Mouse (Mus musculus) forebrain, embryonic 15.5 days (tissue): ENCODE results near the gene Plk3. TPM values are rescaled to one million over a fixed set of nuclear protein-coding genes. Genes with fewer than 3 reads are reported as not detected.

Experiments
- ATAC-seq: fragments of 200-750 bp; cut with Nextera tagmentation; replicated peaks from 2 replicates; pipeline ENCODE4 v1.8.0; 2017; ENCODE audit warnings: mild to moderate bottlenecking, moderate TSS enrichment, moderate library complexity
- H3K27ac ChIP-seq: fragments of 300-500 bp; sonication (generic); replicated peaks from 2 replicates; pipeline ENCODE4 v1.5.1; 2015; ENCODE audit warnings: mild to moderate bottlenecking, inconsistent platforms
- H3K27me3 ChIP-seq: fragments of 300-500 bp; sonication (generic); 2 replicates; pipeline ENCODE4 v1.6.1; 2015; ENCODE audit warnings: inconsistent platforms
- H3K36me3 ChIP-seq: fragments of 300-500 bp; sonication (generic); 2 replicates; pipeline ENCODE4 v1.6.1; 2015; ENCODE audit warnings: mild to moderate bottlenecking, inconsistent platforms
- H3K4me1 ChIP-seq: fragments of 300-500 bp; sonication (generic); 2 replicates; pipeline ENCODE4 v1.6.1; 2015; ENCODE audit warnings: inconsistent platforms
- H3K4me2 ChIP-seq: fragments of 300-500 bp; sonication (generic); replicated peaks from 2 replicates; pipeline ENCODE4 v1.6.1; 2015; ENCODE audit warnings: mild to moderate bottlenecking, inconsistent platforms
- H3K4me3 ChIP-seq: fragments of 300-500 bp; sonication (generic); 2 replicates; pipeline ENCODE4 v1.5.1; 2015; ENCODE audit warnings: mild to moderate bottlenecking, inconsistent platforms
- H3K9ac ChIP-seq: fragments of 300-500 bp; sonication (generic); replicated peaks from 2 replicates; pipeline ENCODE4 v1.6.1; 2015; ENCODE audit warnings: mild to moderate bottlenecking, inconsistent platforms
- H3K9me3 ChIP-seq: fragments of 300-500 bp; sonication (generic); 2 replicates; pipeline ENCODE4 v1.6.1; 2016; ENCODE audit warnings: inconsistent platforms
- WGBS: fragments of 180-500 bp; shearing (Covaris S2); methylation state at CpG from one replicate; pipeline ENCODE4 v1.1.7; 2015; ENCODE audit warnings: mixed read lengths; 5-methylcytosine and 5-hydroxymethylcytosine counted together
- polyA plus RNA-seq: library from polyadenylated mRNA; unstranded; fragments of >200 nt; fragmentation: Nextera tagmentation; extraction: Ambion mirVana; gene quantifications from 2 replicates; pipeline ENCODE4 v1.2.1, GENCODE M21; 2015

The Plk3 gene
- polyA plus RNA-seq, 1 experiment from 2014 or later: 8.8 TPM

- H3K4me1 ChIP-seq: peaks cover 6% of the 10 kb centered on the region; the same call in 1 of the 2 replicates
- no peak overlapping the region for H3K4me2 ChIP-seq
- 92% methylated on average over 13 of the region's 13 CpGs for WGBS
- H3K27ac ChIP-seq: no peak overlapping the region
- H3K9ac ChIP-seq: no peak overlapping the region
- no peak for ATAC-seq
- no peaks in the 10 kb centered on the region; the same call in 1 of the 2 replicates for H3K36me3 ChIP-seq
- no peaks in the 10 kb centered on the region for H3K27me3 ChIP-seq
- no peak overlapping the region for H3K4me3 ChIP-seq
- no peaks in the 10 kb centered on the region for H3K9me3 ChIP-seq
Measured at GRCm38 (mm10) chr4:117110249-117110648, 23.5 kb downstream of the Plk3 start.

DNA sequence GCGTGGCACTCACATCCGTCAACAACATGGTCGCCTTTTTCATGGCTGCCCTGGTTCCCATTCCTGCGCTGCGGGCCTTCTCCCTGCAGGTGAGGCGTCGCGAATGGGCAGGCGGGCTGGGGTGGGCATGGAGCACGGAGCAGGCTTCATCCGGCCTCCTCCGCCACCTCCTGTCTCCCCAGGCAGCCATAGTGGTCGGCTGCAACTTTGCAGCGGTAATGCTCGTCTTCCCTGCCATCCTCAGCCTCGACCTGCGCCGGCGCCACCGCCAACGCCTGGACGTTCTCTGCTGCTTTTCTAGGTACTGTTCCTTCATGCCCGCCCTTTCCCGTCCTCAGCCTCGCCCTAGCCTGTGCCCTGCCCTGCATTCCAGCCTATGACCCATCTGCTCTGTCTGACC lies 24.4 kb downstream of the Plk3 start:
- H3K4me3 ChIP-seq: no peak overlapping the region
- no peak overlapping the region for H3K27ac ChIP-seq
- H3K4me2 ChIP-seq: no peak overlapping the region
- H3K27me3 ChIP-seq: no peaks in the 10 kb centered on the region
- H3K9ac ChIP-seq: no peak overlapping the region
- WGBS: 92% methylated on average over 25 of the region's 25 CpGs
- ATAC-seq: no peak; the same call in 1 of the 2 replicates
- no peaks in the 10 kb centered on the region; the same call in 1 of the 2 replicates for H3K36me3 ChIP-seq
- H3K9me3 ChIP-seq: no peaks in the 10 kb centered on the region
- peaks cover 10% of the 10 kb centered on the region; the same call in 1 of the 2 replicates for H3K4me1 ChIP-seq

GRCm38 (mm10) chr4:117108524-117108849 lies 25.3 kb downstream of the Plk3 start:
- H3K4me2 ChIP-seq: no peak overlapping the region
- no peaks in the 10 kb centered on the region; the same call in 1 of the 2 replicates for H3K36me3 ChIP-seq
- 98% methylated on average over 6 of the region's 6 CpGs for WGBS
- H3K27me3 ChIP-seq: no peaks in the 10 kb centered on the region
- no peaks in the 10 kb centered on the region for H3K9me3 ChIP-seq
- H3K4me3 ChIP-seq: no peak overlapping the region
- no peak for ATAC-seq
- no peak overlapping the region for H3K27ac ChIP-seq
- no peak overlapping the region for H3K9ac ChIP-seq
- peaks cover 10% of the 10 kb centered on the region; the same call in 1 of the 2 replicates for H3K4me1 ChIP-seq

DNA sequence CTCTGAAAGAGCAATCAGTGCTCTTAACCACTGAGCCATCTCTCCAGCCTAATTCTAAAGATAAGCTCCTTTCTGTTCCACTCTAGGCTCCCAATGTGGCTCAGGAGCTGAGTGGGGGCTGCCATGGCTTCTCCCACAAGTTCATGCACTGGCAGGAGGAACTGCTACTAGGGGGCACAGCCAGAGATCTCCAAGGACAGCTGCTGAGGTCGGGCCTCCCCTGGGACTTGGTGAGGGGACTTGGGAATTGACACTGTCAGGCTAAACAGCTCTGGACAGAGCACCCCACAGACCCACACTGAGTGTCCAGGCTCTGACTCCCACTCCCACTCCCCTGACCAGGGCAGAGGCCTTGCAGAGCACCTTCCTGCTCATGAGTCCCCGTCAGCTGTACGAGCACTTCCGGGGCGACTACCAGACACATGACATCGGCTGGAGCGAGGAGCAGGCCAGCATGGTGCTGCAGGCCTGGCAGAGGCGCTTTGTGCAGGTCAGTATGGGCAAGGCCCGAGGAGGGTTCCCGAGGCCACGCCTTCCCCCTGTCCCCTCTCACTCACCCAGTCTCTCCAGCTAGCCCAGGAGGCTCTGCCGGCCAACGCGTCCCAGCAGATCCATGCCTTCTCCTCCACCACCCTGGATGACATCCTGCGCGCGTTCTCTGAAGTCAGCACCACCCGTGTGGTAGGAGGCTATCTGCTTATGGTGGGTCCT lies 25.8 kb downstream of the Plk3 start:
- 88% methylated on average over 18 of the region's 18 CpGs for WGBS
- Histone ChIP-seq H3K4me3 (no peak overlapping the region), H3K27me3 (no peaks in the 10 kb centered on the region), H3K9ac (no peak overlapping the region), H3K36me3 (no peaks in the 10 kb centered on the region; the same call in 1 of the 2 replicates), H3K27ac (no peak overlapping the region), H3K9me3 (no peaks in the 10 kb centered on the region), H3K4me1 (peaks cover 10% of the 10 kb centered on the region; the same call in 1 of the 2 replicates), H3K4me2 (no peak overlapping the region)
- no peak for ATAC-seq

- no peak overlapping the region for H3K27ac ChIP-seq
- H3K4me3 ChIP-seq: no peak overlapping the region
- H3K36me3 ChIP-seq: no peaks in the 10 kb centered on the region; the same call in 1 of the 2 replicates
- no peak overlapping the region; the same call in 1 of the 2 replicates for H3K9ac ChIP-seq
- H3K27me3 ChIP-seq: no peaks in the 10 kb centered on the region
- 35% methylated on average over 10 of the region's 10 CpGs for WGBS
- ATAC-seq: no peak
- no peaks in the 10 kb centered on the region for H3K9me3 ChIP-seq
- H3K4me2 ChIP-seq: no peak overlapping the region
- peaks cover 14% of the 10 kb centered on the region; the same call in 1 of the 2 replicates for H3K4me1 ChIP-seq
Measured at GRCm38 (mm10) chr4:117105127-117105526, 28.6 kb downstream of the Plk3 start.

GRCm38 (mm10) chr4:117104672-117105071 lies 29.1 kb downstream of the Plk3 start:
- ATAC-seq: no peak
- no peaks in the 10 kb centered on the region for H3K9me3 ChIP-seq
- peaks cover 14% of the 10 kb centered on the region; the same call in 1 of the 2 replicates for H3K4me1 ChIP-seq
- H3K36me3 ChIP-seq: no peaks in the 10 kb centered on the region; the same call in 1 of the 2 replicates
- no peak overlapping the region for H3K27ac ChIP-seq
- H3K4me3 ChIP-seq: no peak overlapping the region
- no peak overlapping the region for H3K4me2 ChIP-seq
- WGBS: 82% methylated on average over 10 of the region's 10 CpGs
- H3K27me3 ChIP-seq: no peaks in the 10 kb centered on the region
- H3K9ac ChIP-seq: no peak overlapping the region; the same call in 1 of the 2 replicates

DNA sequence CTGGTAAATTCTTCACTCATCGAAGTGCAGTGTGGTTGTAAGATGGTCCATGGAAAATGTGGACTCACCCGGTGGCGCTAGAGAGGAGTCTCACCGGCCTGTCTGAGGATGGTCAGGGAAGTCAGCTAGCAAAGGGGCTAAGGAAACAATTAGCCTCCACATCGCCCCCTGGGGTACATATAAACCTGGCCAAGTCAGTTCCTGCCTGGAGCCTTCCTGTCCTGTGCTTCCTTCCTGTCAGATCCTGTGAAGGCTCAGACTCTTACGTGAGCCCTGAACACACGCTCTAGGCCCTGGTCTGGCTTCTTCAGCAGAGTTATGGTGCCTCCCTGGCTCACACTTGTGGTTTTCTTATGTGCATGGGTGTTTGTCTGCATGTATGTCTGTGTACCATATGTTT lies 32.5 kb downstream of the Plk3 start:
- Histone ChIP-seq H3K4me1 (peaks cover 31% of the 10 kb centered on the region), H3K36me3 (no peaks in the 10 kb centered on the region), H3K9ac (no peak overlapping the region), H3K4me2 (no peak overlapping the region), H3K27me3 (no peaks in the 10 kb centered on the region; the same call in 1 of the 2 replicates), H3K9me3 (no peaks in the 10 kb centered on the region), H3K27ac (no peak overlapping the region), H3K4me3 (no peak overlapping the region)
- no peak for ATAC-seq
- 45% methylated on average over 7 of the region's 7 CpGs for WGBS

- Histone ChIP-seq H3K4me2 (no peak overlapping the region), H3K9me3 (no peaks in the 10 kb centered on the region), H3K27ac (no peak overlapping the region), H3K9ac (no peak overlapping the region), H3K4me1 (peaks cover 32% of the 10 kb centered on the region), H3K27me3 (no peaks in the 10 kb centered on the region; the same call in 1 of the 2 replicates), H3K4me3 (no peak overlapping the region), H3K36me3 (no peaks in the 10 kb centered on the region)
- no peak for ATAC-seq
- 57% methylated on average over 4 of the region's 4 CpGs for WGBS
Measured at GRCm38 (mm10) chr4:117100036-117100435, 33.7 kb downstream of the Plk3 start.

DNA sequence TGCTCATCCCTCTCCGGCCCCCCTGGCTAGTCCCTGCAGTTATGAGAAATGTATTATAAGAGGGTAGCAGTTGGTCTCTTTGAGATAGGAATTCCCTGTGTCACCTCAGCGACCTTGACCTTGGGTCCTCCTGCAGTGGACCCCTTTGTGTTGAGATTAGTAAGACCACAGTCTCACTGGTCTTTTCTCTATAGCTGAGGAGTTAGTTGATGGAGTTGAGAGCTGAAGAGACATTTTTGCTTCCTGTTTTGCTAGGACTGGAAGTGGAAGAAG lies 35.1 kb downstream of the Plk3 start:
- Histone ChIP-seq H3K9ac (no peak overlapping the region), H3K4me1 (peaks cover 30% of the 10 kb centered on the region), H3K4me3 (no peak overlapping the region), H3K27ac (no peak overlapping the region), H3K27me3 (peaks cover 3% of the 10 kb centered on the region; the same call in 1 of the 2 replicates), H3K36me3 (no peaks in the 10 kb centered on the region), H3K9me3 (no peaks in the 10 kb centered on the region), H3K4me2 (no peak overlapping the region)
- WGBS: 64% methylated on average over 2 of the region's 2 CpGs
- no peak for ATAC-seq

- H3K4me2 ChIP-seq: peak overlapping the region; percentile 87
- H3K27me3 ChIP-seq: peaks cover 3% of the 10 kb centered on the region; the same call in 1 of the 2 replicates
- no peak overlapping the region for H3K9ac ChIP-seq
- no peaks in the 10 kb centered on the region for H3K9me3 ChIP-seq
- no peak for ATAC-seq
- H3K4me1 ChIP-seq: peaks cover 30% of the 10 kb centered on the region
- H3K4me3 ChIP-seq: no peak overlapping the region
- H3K36me3 ChIP-seq: no peaks in the 10 kb centered on the region
- no peak overlapping the region for H3K27ac ChIP-seq
- WGBS: 61% methylated on average over 8 of the region's 8 CpGs
Measured at GRCm38 (mm10) chr4:117097969-117098763, 35.6 kb downstream of the Plk3 start.

DNA sequence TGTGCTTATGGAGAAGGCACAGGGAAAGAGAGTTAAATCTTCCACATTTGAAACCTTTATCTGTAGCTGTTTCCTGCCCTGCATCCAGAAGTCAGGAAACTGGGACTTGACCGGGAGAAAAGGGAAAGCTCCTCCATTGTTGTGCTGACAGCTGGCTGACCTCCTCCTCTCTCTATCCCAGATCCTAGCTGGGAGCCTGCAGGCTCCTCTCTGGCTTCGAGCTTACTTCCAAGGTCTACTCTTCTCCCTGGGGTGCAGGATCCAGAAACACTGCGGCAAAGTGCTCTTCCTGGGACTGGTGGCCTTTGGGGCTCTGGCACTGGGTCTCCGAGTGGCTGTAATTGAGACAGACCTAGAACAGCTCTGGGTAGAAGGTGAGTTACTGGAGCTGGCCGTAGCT lies 37.1 kb downstream of the Plk3 start:
- WGBS: 9% methylated on average over 5 of the region's 5 CpGs

More for the DNA sequence above, 37.1 kb downstream of the Plk3 start:
- H3K4me3 ChIP-seq: peak overlapping the region; percentile 65
- no peaks in the 10 kb centered on the region for H3K9me3 ChIP-seq
- H3K4me1 ChIP-seq: peaks cover 30% of the 10 kb centered on the region
- H3K27ac ChIP-seq: no peak overlapping the region
- H3K4me2 ChIP-seq: peak overlapping the region; percentile 87
- H3K36me3 ChIP-seq: no peaks in the 10 kb centered on the region
- no peak for ATAC-seq
- H3K9ac ChIP-seq: peak overlapping the region; percentile 67
- peaks cover 3% of the 10 kb centered on the region; the same call in 1 of the 2 replicates for H3K27me3 ChIP-seq
